Mouse (Mus musculus): ENCODE data around the gene Prpf8.

DNA sequence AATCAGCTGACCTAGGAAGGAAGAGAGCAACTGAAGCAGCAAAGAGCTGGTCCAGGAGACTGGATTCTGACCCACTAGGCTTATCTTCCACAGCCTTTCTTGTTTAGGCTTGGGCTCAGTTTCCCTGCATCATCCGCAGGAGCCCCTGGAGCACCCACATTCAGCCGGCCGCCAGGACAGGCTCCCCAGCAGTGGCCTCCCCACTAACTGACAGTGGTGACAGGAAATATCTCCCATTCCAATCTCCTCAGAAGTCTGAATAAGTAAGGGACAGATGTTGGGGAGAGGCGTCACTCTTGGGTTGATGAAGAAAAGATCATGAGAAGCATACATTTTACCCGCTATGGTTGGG lies 26.9 kb upstream of the Prpf8 start:
- TF ChIP-seq ZC3H11A (IDR thresholded peaks at IDR 0.05; ENCODE audit: borderline replicate concordance, low read depth, low read length) (no peak), HCFC1 (IDR thresholded peaks at IDR 0.05; ENCODE audit: borderline replicate concordance, insufficient read depth, low read length) (no peak), MAFK (IDR thresholded peaks at IDR 0.05; ENCODE audit: insufficient read depth, low read depth, low read length) (no peak)
